Mouse (Mus musculus) telencephalon, adult 2 months (tissue): Measurements from ENCODE around the gene Xpr1.

Experiments used
- DNase-seq: peaks from one replicate; pipeline ENCODE4 v3.0.0-alpha.2; 2011; ENCODE audit warnings: low read depth, low spot score

Xpr1 gene

GRCm38 (mm10) chr1:155407697-155408576, 9.3 kb downstream of the Xpr1 start:
- DNase-seq: no peak

- no peak for DNase-seq
Observed at GRCm38 (mm10) chr1:155400056-155400455, 17.2 kb downstream of the Xpr1 start.

- peak; percentile 26 for DNase-seq
Observed at GRCm38 (mm10) chr1:155394829-155395228, 22.4 kb downstream of the Xpr1 start.

- no peak for DNase-seq
Observed at GRCm38 (mm10) chr1:155394021-155394420, 23.2 kb downstream of the Xpr1 start.

GRCm38 (mm10) chr1:155392825-155393224, 24.4 kb downstream of the Xpr1 start:
- peak; percentile 28 for DNase-seq

- no peak for DNase-seq
Observed at GRCm38 (mm10) chr1:155391537-155391936, 25.7 kb downstream of the Xpr1 start.

- DNase-seq: no peak
Observed at GRCm38 (mm10) chr1:155388418-155388817, 28.8 kb downstream of the Xpr1 start.

GRCm38 (mm10) chr1:155386551-155386950, 30.7 kb downstream of the Xpr1 start:
- peak; percentile 19 for DNase-seq

GRCm38 (mm10) chr1:155383319-155384302, 33.6 kb downstream of the Xpr1 start:
- no peak for DNase-seq

GRCm38 (mm10) chr1:155381931-155382330, 35.3 kb downstream of the Xpr1 start:
- DNase-seq: no peak

- no peak for DNase-seq
Observed at GRCm38 (mm10) chr1:155379289-155379688, 37.9 kb downstream of the Xpr1 start.

GRCm38 (mm10) chr1:155372821-155373220, 44.4 kb downstream of the Xpr1 start:
- no peak for DNase-seq

- no peak for DNase-seq
Observed at GRCm38 (mm10) chr1:155370075-155370658, 47.0 kb downstream of the Xpr1 start.

GRCm38 (mm10) chr1:155366366-155366765, 50.8 kb downstream of the Xpr1 start:
- DNase-seq: no peak

GRCm38 (mm10) chr1:155361502-155362126, 55.6 kb downstream of the Xpr1 start:
- DNase-seq: no peak

GRCm38 (mm10) chr1:155353096-155353495, 64.1 kb downstream of the Xpr1 start:
- DNase-seq: no peak

- DNase-seq: no peak
Observed at GRCm38 (mm10) chr1:155351527-155351926, 65.7 kb downstream of the Xpr1 start.

- DNase-seq: no peak
Observed at GRCm38 (mm10) chr1:155348491-155348890, 68.7 kb downstream of the Xpr1 start.

- DNase-seq: no peak
Observed at GRCm38 (mm10) chr1:155347339-155347738, 69.9 kb downstream of the Xpr1 start.

GRCm38 (mm10) chr1:155344019-155344418, 73.2 kb downstream of the Xpr1 start:
- no peak for DNase-seq

- no peak for DNase-seq
Observed at GRCm38 (mm10) chr1:155339622-155340021, 77.6 kb downstream of the Xpr1 start.
